Mouse (Mus musculus) stomach, postnatal 0 days (tissue): ENCODE data around the gene Sipa1l1.

ENCODE experiments used
- CTCF ChIP-seq: IDR thresholded peaks from 2 replicates; pipeline ENCODE4 v1.5.1; 2016; ENCODE audit warnings: antibody characterized with exemption, low read depth, mild to moderate bottlenecking, moderate library complexity
- EP300 ChIP-seq: optimal IDR thresholded peaks from 2 replicates; pipeline ENCODE3; 2016; ENCODE audit warnings: antibody characterized with exemption

DNA sequence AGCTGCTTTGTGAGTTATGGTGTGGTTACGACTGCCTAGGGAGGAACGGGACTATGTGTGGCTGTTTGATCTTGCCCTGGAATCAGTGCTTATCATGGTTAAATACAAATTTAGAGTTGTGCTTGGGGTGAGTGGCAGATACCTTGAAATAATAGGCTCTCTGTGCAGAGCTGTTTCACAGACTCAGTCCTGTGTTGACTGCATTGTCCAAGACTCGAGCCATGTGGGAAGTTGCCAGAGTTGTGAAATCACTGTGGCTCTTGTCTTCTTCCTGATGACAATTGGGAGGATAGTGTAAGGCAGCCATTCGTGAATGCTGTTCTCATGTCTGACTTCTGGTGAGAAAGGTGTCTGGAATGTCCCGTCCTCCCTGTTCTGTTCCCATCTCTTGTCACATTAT, 106.6 kb downstream of the Sipa1l1 start:
- TF ChIP-seq CTCF (no peak), EP300 (no peak)
